Mouse (Mus musculus) stomach, postnatal 0 days (tissue): Measurements from ENCODE around the gene Zfp697.

Source experiments
- CTCF ChIP-seq: IDR thresholded peaks from 2 replicates; pipeline ENCODE4 v1.5.1; 2016; ENCODE audit warnings: antibody characterized with exemption, low read depth, mild to moderate bottlenecking, moderate library complexity
- EP300 ChIP-seq: optimal IDR thresholded peaks from 2 replicates; pipeline ENCODE3; 2016; ENCODE audit warnings: antibody characterized with exemption

DNA sequence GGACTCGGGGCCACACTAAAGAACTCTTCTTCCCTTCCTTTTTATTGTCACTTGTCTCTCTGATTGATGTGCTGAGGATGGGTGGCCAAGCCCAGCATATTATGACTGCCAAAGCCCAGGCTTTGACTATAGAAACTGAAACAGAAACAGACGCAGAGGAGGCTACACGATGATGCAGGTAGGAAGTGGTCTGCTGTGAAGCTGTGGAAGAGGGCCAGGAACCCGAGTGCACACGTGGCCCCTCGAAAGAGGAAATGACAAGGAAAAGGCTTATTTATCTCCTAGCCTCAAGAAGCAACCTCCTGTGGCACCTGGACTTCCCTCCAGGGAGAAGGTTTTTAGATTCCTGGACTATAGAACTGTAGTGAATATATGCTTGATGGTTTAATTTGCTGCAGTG is 34.2 kb upstream of the Zfp697 start:
- TF ChIP-seq CTCF (no peak), EP300 (no peak)
